Mouse (Mus musculus): Measurements from ENCODE around the gene Hjurp. TPM values are rescaled to one million over a fixed set of nuclear protein-coding genes. Genes with fewer than 3 reads are reported as not detected.

The Hjurp gene
- total and polyA plus RNA-seq, 2 experiments = 32.8 to 90.1 TPM

- no peak overlapping the region for H3K4me3 ChIP-seq (ENCODE audit: insufficient read depth, low read depth, low read length)
- no peak overlapping the region for H3K27ac ChIP-seq (replicated peaks; ENCODE audit: insufficient read depth, low read depth, low read length)
- no peak for DNase-seq (ENCODE audit: extremely low read depth, low read depth, low spot score)
- no peak overlapping the region for H3K9ac ChIP-seq (ENCODE audit: low read depth, low read length)
- TF ChIP-seq CTCF (IDR thresholded peaks at IDR 0.05; ENCODE audit: low read depth, low read length) (no peak), POLR2A (IDR thresholded peaks at IDR 0.05; ENCODE audit: extremely low read depth, insufficient read depth, low read length) (no peak)
- H3K79me2 ChIP-seq (ENCODE audit: control insufficient read depth, insufficient read depth, low read length) = no peaks in the 10 kb centered on the region
- no peaks in the 10 kb centered on the region for H3K36me3 ChIP-seq (ENCODE audit: control insufficient read depth, insufficient read depth, low read length)
- WGBS = 71% methylated on average over 5 of the region's 5 CpGs
- H3K27me3 ChIP-seq (ENCODE audit: control insufficient read depth, insufficient read depth, low read length) = no peaks in the 10 kb centered on the region
- H3K4me1 ChIP-seq (ENCODE audit: control insufficient read depth, insufficient read depth, low read length) = no peaks in the 10 kb centered on the region
Observed at GRCm38 (mm10) chr1:88240072-88240471, 37.4 kb downstream of the Hjurp start.

- TF ChIP-seq CTCF (IDR thresholded peaks at IDR 0.05; ENCODE audit: low read depth, low read length) (no peak), POLR2A (IDR thresholded peaks at IDR 0.05; ENCODE audit: extremely low read depth, insufficient read depth, low read length) (no peak)
- H3K4me3 ChIP-seq (ENCODE audit: insufficient read depth, low read depth, low read length) = no peak overlapping the region
- H3K27me3 ChIP-seq (ENCODE audit: control insufficient read depth, insufficient read depth, low read length) = no peaks in the 10 kb centered on the region
- no peak overlapping the region for H3K9ac ChIP-seq (ENCODE audit: low read depth, low read length)
- no peak overlapping the region for H3K27ac ChIP-seq (replicated peaks; ENCODE audit: insufficient read depth, low read depth, low read length)
- H3K36me3 ChIP-seq (ENCODE audit: control insufficient read depth, insufficient read depth, low read length) = no peaks in the 10 kb centered on the region
- no peaks in the 10 kb centered on the region for H3K79me2 ChIP-seq (ENCODE audit: control insufficient read depth, insufficient read depth, low read length)
- no peaks in the 10 kb centered on the region for H3K4me1 ChIP-seq (ENCODE audit: control insufficient read depth, insufficient read depth, low read length)
- no peak for DNase-seq (ENCODE audit: extremely low read depth, low read depth, low spot score)
- WGBS = 80% methylated on average over 6 of the region's 6 CpGs
Observed at GRCm38 (mm10) chr1:88238771-88239170, 38.7 kb downstream of the Hjurp start.

- WGBS = 56% methylated on average over 5 of the region's 5 CpGs
- H3K27me3 ChIP-seq (ENCODE audit: control insufficient read depth, insufficient read depth, low read length) = no peaks in the 10 kb centered on the region
- DNase-seq (ENCODE audit: extremely low read depth, low read depth, low spot score) = no peak
Observed at GRCm38 (mm10) chr1:88237311-88237710, 40.1 kb downstream of the Hjurp start.

GRCm38 (mm10) chr1:88235894-88236415 is 41.5 kb downstream of the Hjurp start:
- no peaks in the 10 kb centered on the region for H3K4me1 ChIP-seq (ENCODE audit: control insufficient read depth, insufficient read depth, low read length)
- H3K4me3 ChIP-seq (ENCODE audit: insufficient read depth, low read depth, low read length) = no peak overlapping the region
- 59% methylated on average over 4 of the region's 4 CpGs for WGBS
- H3K27me3 ChIP-seq (ENCODE audit: control insufficient read depth, insufficient read depth, low read length) = no peaks in the 10 kb centered on the region
- H3K9ac ChIP-seq (ENCODE audit: low read depth, low read length) = no peak overlapping the region
- H3K79me2 ChIP-seq (ENCODE audit: control insufficient read depth, insufficient read depth, low read length) = no peaks in the 10 kb centered on the region
- DNase-seq (ENCODE audit: extremely low read depth, low read depth, low spot score) = no peak
- H3K36me3 ChIP-seq (ENCODE audit: control insufficient read depth, insufficient read depth, low read length) = no peaks in the 10 kb centered on the region
- TF ChIP-seq POLR2A (IDR thresholded peaks at IDR 0.05; ENCODE audit: extremely low read depth, insufficient read depth, low read length) (no peak), CTCF (IDR thresholded peaks at IDR 0.05; ENCODE audit: low read depth, low read length) (no peak)
- no peak overlapping the region for H3K27ac ChIP-seq (replicated peaks; ENCODE audit: insufficient read depth, low read depth, low read length)

More at GRCm38 (mm10) chr1:88237311-88237710, 40.1 kb downstream of the Hjurp start:
- no peaks in the 10 kb centered on the region for H3K36me3 ChIP-seq (ENCODE audit: control insufficient read depth, insufficient read depth, low read length)
- H3K4me3 ChIP-seq (ENCODE audit: insufficient read depth, low read depth, low read length) = no peak overlapping the region
- TF ChIP-seq POLR2A (IDR thresholded peaks at IDR 0.05; ENCODE audit: extremely low read depth, insufficient read depth, low read length) (no peak), CTCF (IDR thresholded peaks at IDR 0.05; ENCODE audit: low read depth, low read length) (no peak)
- H3K27ac ChIP-seq (replicated peaks; ENCODE audit: insufficient read depth, low read depth, low read length) = no peak overlapping the region
- no peak overlapping the region for H3K9ac ChIP-seq (ENCODE audit: low read depth, low read length)
- H3K4me1 ChIP-seq (ENCODE audit: control insufficient read depth, insufficient read depth, low read length) = no peaks in the 10 kb centered on the region
- H3K79me2 ChIP-seq (ENCODE audit: control insufficient read depth, insufficient read depth, low read length) = no peaks in the 10 kb centered on the region

GRCm38 (mm10) chr1:88235046-88235893 is 42.2 kb downstream of the Hjurp start:
- DNase-seq (ENCODE audit: extremely low read depth, low read depth, low spot score) = no peak
- Histone ChIP-seq H3K27ac (replicated peaks; ENCODE audit: insufficient read depth, low read depth, low read length) (no peak overlapping the region), H3K4me3 (ENCODE audit: insufficient read depth, low read depth, low read length) (no peak overlapping the region), H3K36me3 (ENCODE audit: control insufficient read depth, insufficient read depth, low read length) (no peaks in the 10 kb centered on the region), H3K9ac (ENCODE audit: low read depth, low read length) (no peak overlapping the region), H3K27me3 (ENCODE audit: control insufficient read depth, insufficient read depth, low read length) (no peaks in the 10 kb centered on the region), H3K79me2 (ENCODE audit: control insufficient read depth, insufficient read depth, low read length) (no peaks in the 10 kb centered on the region), H3K4me1 (ENCODE audit: control insufficient read depth, insufficient read depth, low read length) (no peaks in the 10 kb centered on the region)
- 66% methylated on average over 11 of the region's 11 CpGs for WGBS
- no peak for TF ChIP-seq CTCF (IDR thresholded peaks at IDR 0.05; ENCODE audit: low read depth, low read length)
- no peak for TF ChIP-seq POLR2A (IDR thresholded peaks at IDR 0.05; ENCODE audit: extremely low read depth, insufficient read depth, low read length)

- H3K4me3 ChIP-seq (ENCODE audit: insufficient read depth, low read depth, low read length) = no peak overlapping the region
- no peak for TF ChIP-seq POLR2A (IDR thresholded peaks at IDR 0.05; ENCODE audit: extremely low read depth, insufficient read depth, low read length)
- no peak for DNase-seq (ENCODE audit: extremely low read depth, low read depth, low spot score)
- no peak overlapping the region for H3K27ac ChIP-seq (replicated peaks; ENCODE audit: insufficient read depth, low read depth, low read length)
- H3K27me3 ChIP-seq (ENCODE audit: control insufficient read depth, insufficient read depth, low read length) = no peaks in the 10 kb centered on the region
- WGBS = 51% methylated on average over 5 of the region's 5 CpGs
- H3K4me1 ChIP-seq (ENCODE audit: control insufficient read depth, insufficient read depth, low read length) = no peaks in the 10 kb centered on the region
- no peaks in the 10 kb centered on the region for H3K36me3 ChIP-seq (ENCODE audit: control insufficient read depth, insufficient read depth, low read length)
- no peaks in the 10 kb centered on the region for H3K79me2 ChIP-seq (ENCODE audit: control insufficient read depth, insufficient read depth, low read length)
- no peak overlapping the region for H3K9ac ChIP-seq (ENCODE audit: low read depth, low read length)
Observed at GRCm38 (mm10) chr1:88234646-88235045, 42.8 kb downstream of the Hjurp start.

Measured in liver, adult 2 months (tissue).